Mouse (Mus musculus) liver, adult 2 months (tissue): ENCODE measurements at regions not wholly inside any gene's neighbourhood (a gene's known extent, or its start where the extent isn't known, plus 50 kb on each side); places are given as distances from the start of the nearest gene placed in this dataset.

Experiments used
- CTCF ChIP-seq: fragments of 200-500 bp; IDR thresholded peaks from 2 replicates; pipeline ENCODE4 v1.5.1; 2011; ENCODE audit warnings: low read depth, low read length, control low read depth
- POLR2A ChIP-seq: fragments of 200-500 bp; IDR thresholded peaks from 2 replicates; pipeline ENCODE4 v1.6.1; 2011; ENCODE audit warnings: low read length, control low read depth; ENCODE audit not compliant: insufficient read depth; ENCODE audit errors: extremely low read depth

DNA sequence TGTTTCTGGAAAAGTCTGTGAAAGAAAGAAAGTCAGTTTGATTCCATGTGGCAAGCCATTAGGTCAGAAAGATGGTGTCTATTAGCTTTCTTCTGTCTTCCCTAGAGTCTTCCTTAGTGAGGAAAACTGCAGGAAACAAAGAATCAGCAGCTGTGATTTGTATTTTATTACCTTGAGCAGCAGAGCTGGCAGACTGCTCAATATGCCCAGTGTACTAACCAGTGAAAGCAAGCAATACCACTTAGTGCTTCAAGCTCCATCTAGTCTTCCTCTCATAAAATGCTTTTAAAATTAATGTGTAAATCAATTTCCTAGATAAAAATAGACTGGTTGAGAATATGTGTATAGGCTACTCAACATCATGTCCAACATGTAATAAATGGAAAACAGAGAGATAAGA, 137.8 kb downstream of the Rprm start:
- TF ChIP-seq CTCF = no peak
- no peak for TF ChIP-seq POLR2A
